Mouse (Mus musculus): ENCODE data around the gene Ninj1.

DNA sequence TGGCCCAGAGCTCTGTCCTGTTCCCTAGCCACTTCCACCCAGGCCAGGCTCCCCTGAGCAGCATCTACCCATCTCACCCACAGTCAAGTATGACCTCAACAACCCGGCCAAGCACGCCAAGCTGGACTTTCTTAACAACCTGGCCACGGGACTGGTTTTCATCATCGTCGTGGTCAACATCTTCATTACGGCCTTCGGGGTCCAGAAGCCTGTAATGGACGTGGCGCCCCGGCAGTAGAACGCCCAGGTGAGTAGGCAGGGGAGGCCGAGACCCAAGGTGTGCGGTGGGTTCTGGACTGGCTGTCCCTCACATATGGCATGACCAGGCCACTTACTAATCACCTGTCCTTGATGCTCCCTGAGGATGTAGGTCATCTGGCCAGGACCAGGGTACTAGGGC lies 7.5 kb downstream of the Ninj1 start:
- no peak for TF ChIP-seq CTCF (IDR thresholded peaks at IDR 0.05; ENCODE audit: borderline replicate concordance, insufficient read depth, low read depth, low read length)
- no peak for TF ChIP-seq POLR2A (IDR thresholded peaks at IDR 0.05; ENCODE audit: borderline replicate concordance, insufficient read depth, low read length)

Measured in cerebellum, adult 2 months (tissue).